Mouse (Mus musculus) megakaryocyte, embryonic 14.5 days (primary cell): Measurements from ENCODE around the gene Upb1.

Experiments used
- FLI1 ChIP-seq: IDR thresholded peaks from 2 replicates; pipeline ENCODE4 v1.6.1; 2012; ENCODE audit warnings: low read length, inconsistent platforms, mixed read lengths
- GATA1 ChIP-seq: IDR thresholded peaks from 3 replicates; pipeline ENCODE4 v1.6.1; 2012; ENCODE audit warnings: mixed read lengths, low read length, inconsistent platforms, borderline replicate concordance

GRCm38 (mm10) chr10:75444111-75444826 is 43.4 kb downstream of the Upb1 start:
- no peak for TF ChIP-seq GATA1
- no peak for TF ChIP-seq FLI1
